Mouse (Mus musculus): ENCODE measurements around the gene Isg20l2.

Isg20l2 gene

GRCm38 (mm10) chr3:87980728-87981127 is 50.6 kb downstream of the Isg20l2 start:
- Histone ChIP-seq H3K4me1 (replicated peaks; ENCODE audit: low read depth, low read length) (peaks cover 30% of the 10 kb centered on the region), H3K36me3 (ENCODE audit: insufficient read depth, low read length) (no peaks in the 10 kb centered on the region; the same call in 1 of the 2 replicates), H3K9me3 (ENCODE audit: low read length) (peaks cover 17% of the 10 kb centered on the region; the same call in 1 of the 2 replicates), H3K27me3 (ENCODE audit: insufficient read depth, low read length) (peaks cover 100% of the 10 kb centered on the region), H3K4me3 (replicated peaks; ENCODE audit: low read length) (no peak overlapping the region)
- TF ChIP-seq CTCF (conservative IDR thresholded peaks at IDR 0.05; ENCODE audit: low read length): no peak
- no peak for TF ChIP-seq NANOG (IDR thresholded peaks at IDR 0.05; ENCODE audit: borderline replicate concordance, low read length)
- TF ChIP-seq POU5F1 (IDR thresholded peaks at IDR 0.05; ENCODE audit: borderline replicate concordance, low read length): no peak

- Histone ChIP-seq H3K4me1 (replicated peaks; ENCODE audit: low read depth, low read length) (peaks cover 29% of the 10 kb centered on the region), H3K9me3 (ENCODE audit: low read length) (peaks cover 17% of the 10 kb centered on the region; the same call in 1 of the 2 replicates), H3K27me3 (ENCODE audit: insufficient read depth, low read length) (peaks cover 100% of the 10 kb centered on the region), H3K4me3 (replicated peaks; ENCODE audit: low read length) (no peak overlapping the region), H3K36me3 (ENCODE audit: insufficient read depth, low read length) (no peaks in the 10 kb centered on the region)
- TF ChIP-seq CTCF (conservative IDR thresholded peaks at IDR 0.05; ENCODE audit: low read length) (no peak), POU5F1 (IDR thresholded peaks at IDR 0.05; ENCODE audit: borderline replicate concordance, low read length) (no peak), NANOG (IDR thresholded peaks at IDR 0.05; ENCODE audit: borderline replicate concordance, low read length) (no peak)
Observed at GRCm38 (mm10) chr3:87981214-87981760, 51.2 kb downstream of the Isg20l2 start.

GRCm38 (mm10) chr3:87981894-87982835 is 52.1 kb downstream of the Isg20l2 start:
- Histone ChIP-seq H3K36me3 (ENCODE audit: insufficient read depth, low read length) (no peaks in the 10 kb centered on the region), H3K9me3 (ENCODE audit: low read length) (peaks cover 10% of the 10 kb centered on the region; the same call in 1 of the 2 replicates), H3K4me1 (replicated peaks; ENCODE audit: low read depth, low read length) (peaks cover 36% of the 10 kb centered on the region), H3K27me3 (ENCODE audit: insufficient read depth, low read length) (peaks cover 97% of the 10 kb centered on the region), H3K4me3 (replicated peaks; ENCODE audit: low read length) (peak overlapping the region; percentile 60)
- TF ChIP-seq POU5F1 (IDR thresholded peaks at IDR 0.05; ENCODE audit: borderline replicate concordance, low read length) (no peak), NANOG (IDR thresholded peaks at IDR 0.05; ENCODE audit: borderline replicate concordance, low read length) (no peak), CTCF (conservative IDR thresholded peaks at IDR 0.05; ENCODE audit: low read length) (no peak)

GRCm38 (mm10) chr3:87982836-87983601 is 52.9 kb downstream of the Isg20l2 start:
- Histone ChIP-seq H3K36me3 (ENCODE audit: insufficient read depth, low read length) (no peaks in the 10 kb centered on the region), H3K9me3 (ENCODE audit: low read length) (peaks cover 6% of the 10 kb centered on the region; the same call in 1 of the 2 replicates), H3K4me3 (replicated peaks; ENCODE audit: low read length) (peak overlapping the region; percentile 60), H3K27me3 (ENCODE audit: insufficient read depth, low read length) (peaks cover 89% of the 10 kb centered on the region), H3K4me1 (replicated peaks; ENCODE audit: low read depth, low read length) (peaks cover 44% of the 10 kb centered on the region)
- TF ChIP-seq POU5F1 (IDR thresholded peaks at IDR 0.05; ENCODE audit: borderline replicate concordance, low read length) (no peak), NANOG (IDR thresholded peaks at IDR 0.05; ENCODE audit: borderline replicate concordance, low read length) (no peak), CTCF (conservative IDR thresholded peaks at IDR 0.05; ENCODE audit: low read length) (no peak)

- H3K4me3 ChIP-seq (replicated peaks; ENCODE audit: low read length): peak overlapping the region; percentile 60; the same call in 1 of the 2 replicates
- H3K36me3 ChIP-seq (ENCODE audit: insufficient read depth, low read length): no peaks in the 10 kb centered on the region
- H3K9me3 ChIP-seq (ENCODE audit: low read length): peaks cover 6% of the 10 kb centered on the region; the same call in 1 of the 2 replicates
- TF ChIP-seq CTCF (conservative IDR thresholded peaks at IDR 0.05; ENCODE audit: low read length) (no peak), NANOG (IDR thresholded peaks at IDR 0.05; ENCODE audit: borderline replicate concordance, low read length) (no peak)
- H3K27me3 ChIP-seq (ENCODE audit: insufficient read depth, low read length): peaks cover 89% of the 10 kb centered on the region
- peaks cover 50% of the 10 kb centered on the region for H3K4me1 ChIP-seq (replicated peaks; ENCODE audit: low read depth, low read length)
Observed at GRCm38 (mm10) chr3:87983627-87984026, 53.5 kb downstream of the Isg20l2 start.

GRCm38 (mm10) chr3:87984094-87984493 is 54.0 kb downstream of the Isg20l2 start:
- TF ChIP-seq CTCF (conservative IDR thresholded peaks at IDR 0.05; ENCODE audit: low read length) (no peak), POU5F1 (IDR thresholded peaks at IDR 0.05; ENCODE audit: borderline replicate concordance, low read length) (no peak), NANOG (IDR thresholded peaks at IDR 0.05; ENCODE audit: borderline replicate concordance, low read length) (no peak)
- Histone ChIP-seq H3K4me3 (replicated peaks; ENCODE audit: low read length) (no peak overlapping the region), H3K27me3 (ENCODE audit: insufficient read depth, low read length) (peaks cover 89% of the 10 kb centered on the region), H3K36me3 (ENCODE audit: insufficient read depth, low read length) (no peaks in the 10 kb centered on the region), H3K9me3 (ENCODE audit: low read length) (peaks cover under 1% of the 10 kb centered on the region; the same call in 1 of the 2 replicates), H3K4me1 (replicated peaks; ENCODE audit: low read depth, low read length) (peaks cover 52% of the 10 kb centered on the region)

- peaks cover 65% of the 10 kb centered on the region for H3K4me1 ChIP-seq (replicated peaks; ENCODE audit: low read depth, low read length)
- H3K27me3 ChIP-seq (ENCODE audit: insufficient read depth, low read length): peaks cover 88% of the 10 kb centered on the region
- no peak overlapping the region for H3K4me3 ChIP-seq (replicated peaks; ENCODE audit: low read length)
- H3K36me3 ChIP-seq (ENCODE audit: insufficient read depth, low read length): no peaks in the 10 kb centered on the region
- TF ChIP-seq CTCF (conservative IDR thresholded peaks at IDR 0.05; ENCODE audit: low read length) (no peak), POU5F1 (IDR thresholded peaks at IDR 0.05; ENCODE audit: borderline replicate concordance, low read length) (no peak), NANOG (IDR thresholded peaks at IDR 0.05; ENCODE audit: borderline replicate concordance, low read length) (no peak)
- no peaks in the 10 kb centered on the region for H3K9me3 ChIP-seq (ENCODE audit: low read length)
Observed at GRCm38 (mm10) chr3:87985505-87986320, 55.6 kb downstream of the Isg20l2 start.

Data from E14TG2a.4 (cell line).